Mouse (Mus musculus) heart, postnatal 0 days (tissue): ENCODE data around the gene Srpr. TPM values are rescaled to one million over a fixed set of nuclear protein-coding genes. Genes with fewer than 3 reads are reported as not detected.

Experiments used
- ATAC-seq: fragments of 200-750 bp; cut with Nextera tagmentation; 2 replicates; pipeline ENCODE4 v1.8.0; 2017; ENCODE audit warnings: low read depth, moderate number of reproducible peaks, moderate library complexity; ENCODE audit not compliant: insufficient read depth
- DNase-seq: peaks from one replicate; pipeline ENCODE4 v3.0.0-alpha.2; 2016; ENCODE audit warnings: low spot score
- H3K27ac ChIP-seq: fragments of 300-500 bp; sonication (generic); 2 replicates; pipeline ENCODE4 v1.5.1; 2014; ENCODE audit warnings: low read depth, mild to moderate bottlenecking
- H3K27me3 ChIP-seq: fragments of 300-500 bp; sonication (generic); 2 replicates; pipeline ENCODE4 v1.6.1; 2014; ENCODE audit warnings: low read length, mixed read lengths; ENCODE audit not compliant: control insufficient read depth, insufficient read depth
- H3K36me3 ChIP-seq: fragments of 300-500 bp; sonication (generic); replicated peaks from 2 replicates; pipeline ENCODE4 v1.6.1; 2014; ENCODE audit warnings: low read length, mixed read lengths; ENCODE audit not compliant: control insufficient read depth, insufficient read depth
- H3K4me1 ChIP-seq: fragments of 300-500 bp; sonication (generic); 2 replicates; pipeline ENCODE4 v1.6.1; 2014; ENCODE audit warnings: antibody characterized with exemption; ENCODE audit not compliant: control insufficient read depth, insufficient read depth
- H3K4me2 ChIP-seq: fragments of 300-500 bp; sonication (generic); 2 replicates; pipeline ENCODE4 v1.6.1; 2014; ENCODE audit warnings: low read depth, mild to moderate bottlenecking, low read length, moderate library complexity
- H3K4me3 ChIP-seq: fragments of 300-500 bp; sonication (generic); 2 replicates; pipeline ENCODE4 v1.5.1; 2014; ENCODE audit warnings: low read depth, low read length
- H3K9ac ChIP-seq: fragments of 300-500 bp; sonication (generic); replicated peaks from 2 replicates; pipeline ENCODE4 v1.6.1; 2014; ENCODE audit warnings: low read depth, low read length, mixed read lengths
- H3K9me3 ChIP-seq: fragments of 300-500 bp; sonication (generic); replicated peaks from 2 replicates; pipeline ENCODE4 v1.6.1; 2016; ENCODE audit warnings: low read length; ENCODE audit not compliant: control insufficient read depth
- CTCF ChIP-seq: IDR thresholded peaks from 2 replicates; pipeline ENCODE4 v1.5.1; 2016; ENCODE audit warnings: antibody characterized with exemption, control low read depth, low read depth
- EP300 ChIP-seq: IDR thresholded peaks from 2 replicates; pipeline ENCODE4 v1.6.1; 2016; ENCODE audit warnings: antibody characterized with exemption, low read depth
- WGBS: fragments of 180-500 bp; shearing (Covaris S2); extraction: QIAGEN DNeasy Blood & Tissue Kit; methylation state at CpG from one replicate; pipeline ENCODE4 v1.1.7; 2014; 5-methylcytosine and 5-hydroxymethylcytosine counted together
- polyA plus RNA-seq: library from polyadenylated mRNA; unstranded; fragments of >200 nt; fragmentation: Nextera tagmentation; extraction: Ambion mirVana; gene quantifications from 2 replicates; pipeline ENCODE4 v1.2.1, GENCODE M21; 2015
- total RNA-seq: library from RNA; depleted of rRNA; stranded (reverse); fragments of >200 nt; gene quantifications from 2 replicates; pipeline ENCODE4 v1.2.3, GENCODE M21; 2014; ENCODE audit warnings: low replicate concordance

The Srpr gene
- total and polyA plus RNA-seq, 2 experiments from 2014 or later: 39.0 to 90.3 TPM

DNA sequence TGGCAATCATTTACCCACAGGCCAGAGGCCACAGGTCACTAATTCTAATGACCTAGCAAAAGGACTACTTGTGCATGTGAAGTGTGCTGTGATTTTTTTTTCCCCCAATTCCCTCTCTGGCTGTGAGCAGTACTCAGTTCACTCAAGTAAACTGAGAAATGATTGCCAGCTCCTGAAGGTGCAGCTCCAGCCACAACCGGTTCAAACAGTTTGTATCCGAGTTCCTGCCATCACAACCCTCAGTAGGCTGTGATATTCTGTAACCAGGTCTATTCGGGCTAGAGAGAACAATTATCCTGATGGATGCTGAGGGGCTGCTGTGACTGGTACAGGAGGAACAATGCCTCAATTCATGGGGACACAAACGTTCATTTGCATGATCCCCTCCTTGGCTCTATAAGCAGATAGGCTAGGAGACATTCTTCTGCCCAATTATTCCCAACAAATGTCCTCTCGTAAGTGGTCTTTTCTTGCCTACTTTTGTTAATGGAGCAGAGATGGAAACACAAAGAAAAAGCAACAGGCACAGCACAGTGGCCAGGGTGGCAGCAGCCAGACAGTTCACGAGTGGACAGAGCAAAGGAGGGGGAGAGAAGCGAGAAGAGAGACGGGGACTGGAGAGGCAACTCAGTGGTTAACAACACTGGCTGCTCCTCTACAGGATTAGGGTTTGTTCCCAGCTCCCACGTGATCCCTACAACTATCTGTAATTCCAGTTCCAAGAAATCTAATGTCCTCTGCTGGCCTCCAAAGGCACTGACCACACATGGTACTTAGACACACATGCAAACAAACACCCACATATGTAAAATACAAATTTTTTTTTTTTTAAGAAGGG lies 33.0 kb upstream of the Srpr start:
- Histone ChIP-seq H3K4me2 (no peak overlapping the region), H3K9me3 (no peaks in the 10 kb centered on the region), H3K4me1 (no peaks in the 10 kb centered on the region), H3K27me3 (no peaks in the 10 kb centered on the region), H3K9ac (no peak overlapping the region), H3K36me3 (0 out of 2 replicates have a peak, but pooled peaks cover 15% of the 10 kb centered on the region), H3K27ac (no peak overlapping the region), H3K4me3 (no peak overlapping the region)
- TF ChIP-seq EP300: no peak
- TF ChIP-seq CTCF: no peak
- WGBS: 67% methylated on average over 9 of the region's 9 CpGs
- DNase-seq (no peak), ATAC-seq (peak; percentile 8; the same call in 1 of the 2 replicates)

DNA sequence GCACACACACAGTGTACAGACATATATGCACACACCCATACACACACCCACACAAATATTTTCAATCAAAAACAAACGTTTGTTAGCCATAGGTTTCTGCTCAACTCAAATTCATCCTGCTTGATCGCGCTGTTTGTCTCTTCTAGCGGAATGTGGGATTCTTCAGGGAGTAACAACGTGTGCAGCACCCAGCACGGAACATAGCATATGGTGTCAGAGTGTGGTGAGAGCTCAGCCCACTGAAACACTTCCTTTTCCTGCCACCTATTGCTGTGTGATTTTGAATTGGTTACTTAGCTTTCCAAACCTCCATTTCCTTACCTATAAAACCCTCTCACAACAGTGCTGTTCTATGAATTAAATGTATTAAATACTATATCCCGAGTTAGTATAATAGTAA lies 29.9 kb upstream of the Srpr start:
- Histone ChIP-seq H3K4me1 (0 out of 2 replicates have a peak, but pooled peaks cover 4% of the 10 kb centered on the region), H3K9me3 (no peaks in the 10 kb centered on the region), H3K36me3 (0 out of 2 replicates have a peak, but pooled peaks cover 15% of the 10 kb centered on the region), H3K9ac (no peak overlapping the region), H3K27me3 (no peaks in the 10 kb centered on the region), H3K27ac (no peak overlapping the region), H3K4me3 (no peak overlapping the region), H3K4me2 (no peak overlapping the region)
- ATAC-seq (no peak), DNase-seq (no peak)
- WGBS: 90% methylated on average over 7 of the region's 7 CpGs
- no peak for TF ChIP-seq CTCF
- no peak for TF ChIP-seq EP300

DNA sequence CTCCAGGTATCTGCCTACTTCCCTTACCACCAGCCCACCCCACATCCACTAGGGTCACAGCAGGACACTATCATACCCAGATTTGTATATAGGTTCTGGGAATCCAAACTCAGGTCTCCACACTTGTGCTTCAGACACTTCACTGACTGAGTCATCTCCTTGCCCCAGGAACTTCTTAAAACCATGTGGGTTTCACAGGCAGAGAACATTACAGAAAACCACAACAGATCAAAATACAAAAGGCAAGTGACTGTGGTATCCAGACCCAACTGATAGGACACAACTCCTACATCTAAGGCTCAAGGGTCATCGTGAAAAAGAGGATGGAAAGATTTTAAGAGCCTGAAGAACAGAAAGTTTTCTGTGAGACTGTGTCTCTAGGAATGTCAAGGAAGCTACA lies 26.6 kb upstream of the Srpr start:
- Histone ChIP-seq H3K27me3 (no peaks in the 10 kb centered on the region), H3K4me2 (no peak overlapping the region), H3K4me3 (no peak overlapping the region), H3K9ac (no peak overlapping the region), H3K36me3 (0 out of 2 replicates have a peak, but pooled peaks cover 15% of the 10 kb centered on the region), H3K9me3 (no peaks in the 10 kb centered on the region), H3K27ac (no peak overlapping the region), H3K4me1 (0 out of 2 replicates have a peak, but pooled peaks cover 9% of the 10 kb centered on the region)
- WGBS: 78% methylated on average over 1 of the region's 1 CpGs
- no peak for DNase-seq
- TF ChIP-seq CTCF (no peak), EP300 (no peak)
- no peak for ATAC-seq

DNA sequence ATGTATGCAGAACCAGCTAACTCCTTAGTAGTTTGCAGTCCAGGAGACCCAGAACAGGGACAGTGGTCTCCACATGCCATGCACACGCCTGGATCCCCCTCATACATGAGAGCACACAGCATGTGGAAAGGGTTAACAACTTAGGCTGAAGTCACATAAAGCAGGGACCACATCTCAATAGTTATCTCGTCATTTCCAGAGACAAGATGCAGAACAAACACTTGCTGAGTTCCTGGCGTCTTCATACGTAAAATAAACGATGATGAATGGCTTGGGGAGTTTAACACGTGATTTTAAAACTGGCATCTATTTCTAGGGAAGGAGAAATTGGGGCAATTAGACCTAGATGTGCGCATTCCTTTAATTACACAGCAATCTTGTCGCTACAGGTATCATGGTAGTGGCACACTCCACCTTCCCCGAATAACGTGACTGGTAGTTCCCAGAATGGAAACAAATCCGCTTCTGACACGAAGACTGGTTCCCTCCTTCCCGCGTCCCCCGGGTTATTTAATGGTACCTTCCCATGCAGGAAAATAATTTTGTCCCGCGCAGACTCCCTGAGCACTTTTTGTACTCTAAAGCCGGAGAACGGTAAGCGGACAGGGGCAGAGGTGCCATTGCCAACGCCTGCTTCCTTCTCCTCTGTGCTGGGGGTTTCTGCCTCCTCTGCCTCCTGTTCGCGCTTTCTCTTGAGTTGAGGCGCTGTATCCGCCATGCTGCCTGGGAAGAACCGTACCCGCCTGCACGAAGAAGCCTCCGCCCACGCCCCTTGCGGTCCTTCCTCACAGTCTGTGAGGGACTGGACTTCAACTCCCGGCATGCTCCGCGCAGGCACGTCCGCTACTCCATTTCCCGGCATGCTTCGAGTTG lies 24.5 kb upstream of the Srpr start, which contains the start of gene Dcps:
Dcps (minus strand) TSS at position 811 of the 873 bp plus-strand sequence.
- TF ChIP-seq EP300 (no peak), CTCF (peak; percentile 36)
- peak; percentile 98 for ATAC-seq
- Histone ChIP-seq H3K9ac (peak within 1 kb of the TSS; percentile 50; the same call in 1 of the 2 replicates), H3K4me3 (peak within 1 kb of the TSS; percentile 66), H3K4me1 (0 out of 2 replicates have a peak, but pooled peaks cover 9% of the 10 kb centered on the region), H3K4me2 (peak within 1 kb of the TSS; percentile 77), H3K36me3 (0 out of 2 replicates have a peak, but pooled peaks cover 4% of the 10 kb centered on the region), H3K9me3 (no peaks in the 10 kb centered on the region), H3K27me3 (no peaks in the 10 kb centered on the region), H3K27ac (peak within 1 kb of the TSS; percentile 80)
- WGBS: under 1% methylated on average over 38 of the region's 38 CpGs
- DNase-seq: peak; percentile 96

DNA sequence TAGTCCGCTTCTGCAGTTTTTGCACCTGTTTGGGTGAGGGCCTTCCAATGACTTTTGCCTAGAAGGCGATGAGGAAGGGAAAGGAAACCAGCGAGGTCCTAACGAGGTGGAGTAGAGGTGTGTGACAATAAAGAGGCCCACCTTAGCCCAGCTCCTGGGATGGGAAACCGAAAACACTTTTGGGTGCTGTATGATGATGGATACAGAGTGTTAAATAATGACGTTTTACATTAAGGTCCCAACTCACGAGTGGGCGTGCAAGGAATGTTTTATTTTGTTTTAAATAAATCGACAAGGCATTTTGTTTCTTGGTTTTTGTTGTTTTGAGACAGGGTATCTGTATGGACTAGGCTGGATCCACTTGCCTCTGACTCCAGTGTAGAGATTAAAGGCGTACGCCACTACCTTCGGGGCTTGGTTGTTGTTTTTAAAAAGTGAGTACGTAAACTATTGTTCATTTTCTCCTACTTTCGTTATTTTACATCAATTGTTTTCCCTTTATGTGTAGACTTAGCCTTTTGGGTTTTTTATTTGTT lies 23.8 kb upstream of the Srpr start:
- ATAC-seq: 0 out of 2 replicates have a peak, but pooled peaks have one; percentile 6
- no peak overlapping the region for H3K27ac ChIP-seq
- 41% methylated on average over 14 of the region's 14 CpGs for WGBS

More for the DNA sequence above, 23.8 kb upstream of the Srpr start:
- Histone ChIP-seq H3K9ac (no peak overlapping the region), H3K36me3 (no peaks in the 10 kb centered on the region), H3K4me3 (peak overlapping the region; percentile 66), H3K4me1 (0 out of 2 replicates have a peak, but pooled peaks cover 9% of the 10 kb centered on the region), H3K4me2 (peak overlapping the region; percentile 77), H3K9me3 (no peaks in the 10 kb centered on the region), H3K27me3 (no peaks in the 10 kb centered on the region)
- TF ChIP-seq EP300 (no peak), CTCF (no peak)
- no peak for DNase-seq
